Mouse (Mus musculus) limb, embryonic 15.5 days (tissue): ENCODE data around the gene Osbp2. TPM values are rescaled to one million over a fixed set of nuclear protein-coding genes. Genes with fewer than 3 reads are reported as not detected.

Experiments
- ATAC-seq: fragments of 200-750 bp; cut with Nextera tagmentation; 2 replicates; pipeline ENCODE4 v1.8.0; 2017; ENCODE audit warnings: low read depth, moderate TSS enrichment; ENCODE audit not compliant: insufficient number of reproducible peaks, low FRiP score, low TSS enrichment
- H3K27ac ChIP-seq: fragments of 300-500 bp; sonication (generic); 2 replicates; pipeline ENCODE4 v1.5.1; 2015; ENCODE audit warnings: moderate library complexity, mild to moderate bottlenecking, inconsistent platforms
- H3K27me3 ChIP-seq: fragments of 300-500 bp; sonication (generic); 2 replicates; pipeline ENCODE4 v1.6.1; 2015; ENCODE audit warnings: inconsistent platforms
- H3K36me3 ChIP-seq: fragments of 300-500 bp; sonication (generic); 2 replicates; pipeline ENCODE4 v1.6.1; 2015; ENCODE audit warnings: inconsistent platforms
- H3K4me1 ChIP-seq: fragments of 300-500 bp; sonication (generic); 2 replicates; pipeline ENCODE4 v1.6.1; 2015; ENCODE audit warnings: inconsistent platforms
- H3K4me2 ChIP-seq: fragments of 300-500 bp; sonication (generic); 2 replicates; pipeline ENCODE4 v1.6.1; 2015; ENCODE audit warnings: mild to moderate bottlenecking, inconsistent platforms
- H3K4me3 ChIP-seq: fragments of 300-500 bp; sonication (generic); 2 replicates; pipeline ENCODE4 v1.5.1; 2015; ENCODE audit warnings: mild to moderate bottlenecking, inconsistent platforms
- H3K9ac ChIP-seq: fragments of 300-500 bp; sonication (generic); 2 replicates; pipeline ENCODE4 v1.6.1; 2015; ENCODE audit warnings: inconsistent platforms
- H3K9me3 ChIP-seq: fragments of 300-500 bp; sonication (generic); 2 replicates; pipeline ENCODE4 v1.6.1; 2016; ENCODE audit warnings: inconsistent platforms
- WGBS: fragments of 180-500 bp; shearing (Covaris S2); methylation state at CpG from one replicate; pipeline ENCODE4 v1.1.7; 2015; 5-methylcytosine and 5-hydroxymethylcytosine counted together
- polyA plus RNA-seq: library from polyadenylated mRNA; unstranded; fragments of >200 nt; fragmentation: Nextera tagmentation; extraction: Ambion mirVana; gene quantifications from 2 replicates; pipeline ENCODE4 v1.2.1, GENCODE M21; 2015

Osbp2 gene
- polyA plus RNA-seq, 1 experiment from 2014 or later = 0.77 TPM

- no peaks in the 10 kb centered on the region for H3K9me3 ChIP-seq
- no peak for ATAC-seq
- H3K4me3 ChIP-seq = no peak overlapping the region
- H3K27ac ChIP-seq = no peak overlapping the region
- H3K9ac ChIP-seq = no peak overlapping the region
- no peak overlapping the region for H3K4me2 ChIP-seq
- H3K36me3 ChIP-seq = no peaks in the 10 kb centered on the region
- no peaks in the 10 kb centered on the region for H3K4me1 ChIP-seq
- 83% methylated on average over 12 of the region's 12 CpGs for WGBS
- no peaks in the 10 kb centered on the region; the same call in 1 of the 2 replicates for H3K27me3 ChIP-seq
Measured at GRCm38 (mm10) chr11:3741183-3741582, 122.5 kb downstream of the Osbp2 start.

- 76% methylated on average over 2 of the region's 2 CpGs for WGBS
- Histone ChIP-seq H3K4me2 (no peak overlapping the region), H3K4me1 (no peaks in the 10 kb centered on the region), H3K9me3 (no peaks in the 10 kb centered on the region), H3K27me3 (no peaks in the 10 kb centered on the region; the same call in 1 of the 2 replicates), H3K36me3 (no peaks in the 10 kb centered on the region), H3K4me3 (no peak overlapping the region), H3K9ac (no peak overlapping the region), H3K27ac (no peak overlapping the region)
- no peak for ATAC-seq
Measured at GRCm38 (mm10) chr11:3738778-3739177, 124.9 kb downstream of the Osbp2 start.

- Histone ChIP-seq H3K27me3 (no peaks in the 10 kb centered on the region), H3K27ac (no peak overlapping the region), H3K9me3 (no peaks in the 10 kb centered on the region), H3K36me3 (no peaks in the 10 kb centered on the region), H3K4me3 (no peak overlapping the region), H3K9ac (no peak overlapping the region), H3K4me1 (no peaks in the 10 kb centered on the region), H3K4me2 (no peak overlapping the region)
- whole genome bisulfite sequencing = 76% methylated on average over 11 of the region's 11 CpGs
- no peak for ATAC-seq
Measured at GRCm38 (mm10) chr11:3735715-3736114, 128.0 kb downstream of the Osbp2 start.

GRCm38 (mm10) chr11:3733933-3734636 is 129.6 kb downstream of the Osbp2 start:
- no peak overlapping the region for H3K4me3 ChIP-seq
- H3K4me1 ChIP-seq = no peaks in the 10 kb centered on the region
- H3K27me3 ChIP-seq = no peaks in the 10 kb centered on the region
- H3K9me3 ChIP-seq = no peaks in the 10 kb centered on the region
- no peak overlapping the region for H3K9ac ChIP-seq
- WGBS = 73% methylated on average over 14 of the region's 14 CpGs
- no peak overlapping the region for H3K27ac ChIP-seq
- no peaks in the 10 kb centered on the region for H3K36me3 ChIP-seq
- H3K4me2 ChIP-seq = no peak overlapping the region
- no peak for ATAC-seq

- 77% methylated on average over 4 of the region's 4 CpGs for WGBS
- no peaks in the 10 kb centered on the region for H3K27me3 ChIP-seq
- H3K9ac ChIP-seq = no peak overlapping the region
Measured at GRCm38 (mm10) chr11:3731469-3731868, 132.2 kb downstream of the Osbp2 start.

GRCm38 (mm10) chr11:3727438-3728105 is 136.1 kb downstream of the Osbp2 start:
- H3K9me3 ChIP-seq = no peaks in the 10 kb centered on the region
- no peaks in the 10 kb centered on the region for H3K36me3 ChIP-seq
- H3K27me3 ChIP-seq = no peaks in the 10 kb centered on the region
- no peak overlapping the region for H3K9ac ChIP-seq
- no peak for ATAC-seq
- no peak overlapping the region for H3K4me3 ChIP-seq
- H3K4me2 ChIP-seq = no peak overlapping the region
- no peak overlapping the region for H3K27ac ChIP-seq
- WGBS = 71% methylated on average over 9 of the region's 9 CpGs
- no peaks in the 10 kb centered on the region for H3K4me1 ChIP-seq

More at GRCm38 (mm10) chr11:3731469-3731868, 132.2 kb downstream of the Osbp2 start:
- no peak for ATAC-seq
- no peaks in the 10 kb centered on the region for H3K9me3 ChIP-seq
- H3K4me3 ChIP-seq = no peak overlapping the region
- no peak overlapping the region for H3K27ac ChIP-seq
- H3K36me3 ChIP-seq = no peaks in the 10 kb centered on the region
- H3K4me1 ChIP-seq = no peaks in the 10 kb centered on the region
- H3K4me2 ChIP-seq = no peak overlapping the region

GRCm38 (mm10) chr11:3725331-3726054 is 138.2 kb downstream of the Osbp2 start:
- no peak overlapping the region for H3K4me2 ChIP-seq
- H3K27me3 ChIP-seq = no peaks in the 10 kb centered on the region
- no peaks in the 10 kb centered on the region for H3K9me3 ChIP-seq
- no peak overlapping the region for H3K27ac ChIP-seq
- H3K4me1 ChIP-seq = 0 out of 2 replicates have a peak, but pooled peaks cover 6% of the 10 kb centered on the region
- 60% methylated on average over 10 of the region's 10 CpGs for WGBS
- H3K36me3 ChIP-seq = no peaks in the 10 kb centered on the region
- no peak overlapping the region for H3K4me3 ChIP-seq
- H3K9ac ChIP-seq = no peak overlapping the region
- no peak for ATAC-seq

- Histone ChIP-seq H3K4me1 (0 out of 2 replicates have a peak, but pooled peaks cover 6% of the 10 kb centered on the region), H3K4me2 (no peak overlapping the region), H3K36me3 (no peaks in the 10 kb centered on the region), H3K9me3 (no peaks in the 10 kb centered on the region), H3K27me3 (no peaks in the 10 kb centered on the region), H3K9ac (no peak overlapping the region), H3K4me3 (no peak overlapping the region), H3K27ac (no peak overlapping the region)
- no peak for ATAC-seq
- WGBS = 59% methylated on average over 5 of the region's 5 CpGs
Measured at GRCm38 (mm10) chr11:3724726-3725125, 139.0 kb downstream of the Osbp2 start.

GRCm38 (mm10) chr11:3723910-3724309 is 139.8 kb downstream of the Osbp2 start:
- no peak for ATAC-seq
- 68% methylated on average over 4 of the region's 4 CpGs for WGBS
- H3K4me1 ChIP-seq = 0 out of 2 replicates have a peak, but pooled peaks cover 6% of the 10 kb centered on the region

GRCm38 (mm10) chr11:3722861-3723260 is 140.8 kb downstream of the Osbp2 start:
- Histone ChIP-seq H3K4me1 (0 out of 2 replicates have a peak, but pooled peaks cover 6% of the 10 kb centered on the region), H3K4me2 (no peak overlapping the region), H3K27me3 (no peaks in the 10 kb centered on the region), H3K9me3 (no peaks in the 10 kb centered on the region), H3K36me3 (no peaks in the 10 kb centered on the region), H3K9ac (no peak overlapping the region), H3K4me3 (no peak overlapping the region), H3K27ac (no peak overlapping the region)
- 59% methylated on average over 3 of the region's 3 CpGs for WGBS
- no peak for ATAC-seq

More at GRCm38 (mm10) chr11:3723910-3724309, 139.8 kb downstream of the Osbp2 start:
- Histone ChIP-seq H3K4me2 (no peak overlapping the region), H3K27ac (no peak overlapping the region), H3K9ac (no peak overlapping the region), H3K4me3 (no peak overlapping the region), H3K36me3 (no peaks in the 10 kb centered on the region), H3K27me3 (no peaks in the 10 kb centered on the region), H3K9me3 (no peaks in the 10 kb centered on the region)

- Histone ChIP-seq H3K4me1 (0 out of 2 replicates have a peak, but pooled peaks cover 6% of the 10 kb centered on the region), H3K9me3 (no peaks in the 10 kb centered on the region), H3K27me3 (no peaks in the 10 kb centered on the region), H3K36me3 (no peaks in the 10 kb centered on the region), H3K4me2 (no peak overlapping the region), H3K4me3 (no peak overlapping the region), H3K27ac (no peak overlapping the region), H3K9ac (no peak overlapping the region)
- 35% methylated on average over 3 of the region's 3 CpGs for WGBS
- ATAC-seq = no peak
Measured at GRCm38 (mm10) chr11:3722036-3722435, 141.7 kb downstream of the Osbp2 start.

- Histone ChIP-seq H3K27me3 (no peaks in the 10 kb centered on the region), H3K4me1 (no peaks in the 10 kb centered on the region), H3K4me3 (no peak overlapping the region), H3K36me3 (no peaks in the 10 kb centered on the region), H3K9me3 (no peaks in the 10 kb centered on the region), H3K9ac (no peak overlapping the region), H3K27ac (no peak overlapping the region), H3K4me2 (no peak overlapping the region)
- WGBS = 49% methylated on average over 6 of the region's 6 CpGs
- no peak for ATAC-seq
Measured at GRCm38 (mm10) chr11:3716662-3717061, 147.0 kb downstream of the Osbp2 start.
